Mouse (Mus musculus) C2C12 (cell line): ENCODE data around the gene A930018P22Rik.

ENCODE experiments used
- CEBPB ChIP-seq: IDR thresholded peaks from one replicate; pipeline ENCODE4 v1.6.1; 2011; ENCODE audit warnings: low read depth, mild to moderate bottlenecking, control low read depth, moderate library complexity
- CTCF ChIP-seq: IDR thresholded peaks from one replicate; pipeline ENCODE4 v1.5.1; 2011; ENCODE audit not compliant: control insufficient read depth, insufficient read depth, insufficient read length
- MAX ChIP-seq: IDR thresholded peaks from one replicate; pipeline ENCODE4 v1.6.1; 2011; ENCODE audit warnings: mild to moderate bottlenecking, control low read depth
- MYOD1 ChIP-seq: IDR thresholded peaks from one replicate; pipeline ENCODE4 v1.6.1; 2011; ENCODE audit warnings: low read depth; ENCODE audit not compliant: control insufficient read depth, insufficient read length
- MYOG ChIP-seq: IDR thresholded peaks from one replicate; pipeline ENCODE4 v1.6.1; 2011; ENCODE audit not compliant: control insufficient read depth, insufficient read length; ENCODE audit errors: extremely low read depth
- USF1 ChIP-seq: IDR thresholded peaks from one replicate; pipeline ENCODE4 v1.6.1; 2011; ENCODE audit warnings: low read depth, mild to moderate bottlenecking, control low read depth, moderate library complexity

DNA sequence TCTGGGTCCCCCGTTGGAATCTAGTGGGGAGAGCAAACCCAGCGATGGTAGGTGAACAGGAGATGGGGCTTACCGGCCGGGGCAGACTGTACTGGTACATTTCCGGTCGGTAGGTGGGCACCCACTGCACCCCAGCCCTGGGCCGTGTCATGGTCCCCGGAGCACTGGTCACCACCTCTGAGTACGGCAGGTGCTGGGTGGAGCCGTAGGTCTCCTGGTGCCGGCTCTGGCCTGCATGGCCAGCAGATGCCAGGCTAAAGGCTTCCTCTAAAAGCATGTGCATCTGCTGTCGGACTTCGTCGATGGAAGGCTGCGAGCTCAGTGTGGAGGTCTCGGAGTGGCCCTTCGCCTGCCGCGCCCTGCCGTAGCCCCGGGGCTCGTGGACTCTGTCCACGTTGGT is 45.2 kb downstream of the A930018P22Rik start:
- TF ChIP-seq CTCF: no peak
- no peak for TF ChIP-seq USF1
- no peak for TF ChIP-seq MAX
- no peak for TF ChIP-seq MYOG
- no peak for TF ChIP-seq CEBPB
- no peak for TF ChIP-seq MYOD1
